Mouse (Mus musculus) E14TG2a.4 (cell line): ENCODE measurements around the gene Ly6g6f.

Source experiments
- CTCF ChIP-seq: conservative IDR thresholded peaks from 2 replicates; pipeline ENCODE4 v1.5.1; 2014; ENCODE audit warnings: low read length
- NANOG ChIP-seq: IDR thresholded peaks from 2 replicates; pipeline ENCODE4 v1.6.1; 2014; ENCODE audit warnings: borderline replicate concordance, low read length, mixed read lengths
- POU5F1 ChIP-seq: IDR thresholded peaks from 2 replicates; pipeline ENCODE4 v1.6.1; 2014; ENCODE audit warnings: low read length, borderline replicate concordance

- TF ChIP-seq CTCF: no peak
- TF ChIP-seq POU5F1: no peak
- TF ChIP-seq NANOG: no peak
Measured at GRCm38 (mm10) chr17:35043794-35044193, 41.6 kb downstream of the Ly6g6f start.
